Mouse (Mus musculus) midbrain, embryonic 14.5 days (tissue): ENCODE measurements around the gene Gucy2e. TPM values are rescaled to one million over a fixed set of nuclear protein-coding genes. Genes with fewer than 3 reads are reported as not detected.

ENCODE experiments used
- ATAC-seq: fragments of 200-750 bp; cut with Nextera tagmentation; 2 replicates; pipeline ENCODE4 v1.8.0; 2017; ENCODE audit warnings: moderate number of reproducible peaks, moderate library complexity; ENCODE audit not compliant: low FRiP score, low TSS enrichment
- DNase-seq: peaks from one replicate; pipeline ENCODE4 v3.0.0-alpha.2; 2015
- H3K27ac ChIP-seq: fragments of 300-500 bp; sonication (generic); replicated peaks from 2 replicates; pipeline ENCODE4 v1.5.1; 2014; ENCODE audit warnings: mild to moderate bottlenecking, low read depth, low read length, moderate library complexity
- H3K27me3 ChIP-seq: fragments of 300-500 bp; sonication (generic); 2 replicates; pipeline ENCODE4 v1.6.1; 2014; ENCODE audit warnings: low read length, control low read depth, mixed read lengths; ENCODE audit not compliant: control insufficient read depth, insufficient read depth
- H3K36me3 ChIP-seq: fragments of 300-500 bp; sonication (generic); 2 replicates; pipeline ENCODE4 v1.6.1; 2014; ENCODE audit warnings: low read length, control low read depth; ENCODE audit not compliant: control insufficient read depth, insufficient read depth
- H3K4me1 ChIP-seq: fragments of 300-500 bp; sonication (generic); 2 replicates; pipeline ENCODE4 v1.6.1; 2014; ENCODE audit warnings: mild to moderate bottlenecking, antibody characterized with exemption, low read length, control low read depth; ENCODE audit not compliant: control insufficient read depth, insufficient read depth
- H3K4me2 ChIP-seq: fragments of 300-500 bp; sonication (generic); 2 replicates; pipeline ENCODE4 v1.6.1; 2014; ENCODE audit warnings: mild to moderate bottlenecking, low read length, moderate library complexity
- H3K4me3 ChIP-seq: fragments of 300-500 bp; sonication (generic); replicated peaks from 2 replicates; pipeline ENCODE4 v1.5.1; 2014; ENCODE audit warnings: low read depth, low read length
- H3K9ac ChIP-seq: fragments of 300-500 bp; sonication (generic); replicated peaks from 2 replicates; pipeline ENCODE4 v1.6.1; 2014; ENCODE audit warnings: mild to moderate bottlenecking, low read length, moderate library complexity
- H3K9me3 ChIP-seq: fragments of 300-500 bp; sonication (generic); 2 replicates; pipeline ENCODE4 v1.6.1; 2016; ENCODE audit warnings: low read length, control low read depth, mixed read lengths; ENCODE audit not compliant: control insufficient read depth
- WGBS: fragments of 180-500 bp; shearing (Covaris S2); extraction: QIAGEN DNeasy Blood & Tissue Kit; methylation state at CpG from one replicate; pipeline ENCODE4 v1.1.7; 2014; 5-methylcytosine and 5-hydroxymethylcytosine counted together
- polyA plus RNA-seq: library from polyadenylated mRNA; unstranded; fragments of >200 nt; fragmentation: Nextera tagmentation; extraction: Ambion mirVana; gene quantifications from 2 replicates; pipeline ENCODE4 v1.2.1, GENCODE M21; 2014

Gucy2e gene
- polyA plus RNA-seq, 1 experiment from 2014 or later: 0.37 TPM

DNA sequence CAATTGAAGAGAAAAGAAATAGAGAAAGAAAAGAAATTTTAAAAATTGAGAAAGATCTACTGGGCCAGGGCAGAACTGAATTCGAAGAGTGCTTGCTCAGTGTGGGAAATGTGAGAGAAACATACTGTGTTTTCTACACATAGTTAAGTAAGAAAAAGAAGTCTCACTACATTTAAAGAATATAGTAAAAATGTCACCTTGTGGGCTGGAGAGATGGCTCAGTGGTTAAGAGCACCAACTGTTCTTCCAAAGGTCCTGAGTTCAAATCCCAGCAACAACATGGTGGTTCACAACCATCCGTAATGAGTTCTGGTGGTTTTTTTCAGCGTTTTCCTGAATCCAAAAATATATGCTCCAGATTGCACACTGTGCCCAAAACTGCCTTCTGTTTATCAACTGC, 58.3 kb downstream of the Gucy2e start:
- Histone ChIP-seq H3K36me3 (no peaks in the 10 kb centered on the region), H3K4me3 (no peak overlapping the region), H3K4me2 (no peak overlapping the region), H3K27me3 (no peaks in the 10 kb centered on the region), H3K9ac (no peak overlapping the region), H3K27ac (no peak overlapping the region), H3K4me1 (no peaks in the 10 kb centered on the region), H3K9me3 (no peaks in the 10 kb centered on the region)
- 87% methylated on average over 3 of the region's 3 CpGs for WGBS
- ATAC-seq (no peak), DNase-seq (no peak)

DNA sequence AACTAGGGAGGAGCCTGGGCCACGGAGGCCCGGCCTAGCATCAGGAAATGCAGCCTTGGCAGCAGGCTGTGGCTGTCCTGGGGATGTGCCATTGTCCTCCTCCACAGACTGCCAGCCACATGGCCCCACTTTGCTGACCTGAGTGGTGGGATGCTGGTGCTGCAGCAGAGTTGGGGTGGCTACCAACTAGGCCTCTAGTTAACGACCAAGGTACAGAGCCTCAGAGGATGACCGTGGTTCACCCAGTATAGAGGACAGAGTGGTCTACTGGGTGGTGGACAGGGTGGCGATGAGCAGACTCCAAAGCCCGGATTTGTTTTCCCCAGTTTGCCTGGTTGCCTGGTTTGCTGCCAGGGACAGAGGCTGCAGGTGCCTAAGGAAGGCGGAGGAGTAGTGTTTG, 62.1 kb downstream of the Gucy2e start:
- Histone ChIP-seq H3K4me3 (no peak overlapping the region), H3K4me1 (no peaks in the 10 kb centered on the region), H3K27me3 (no peaks in the 10 kb centered on the region), H3K9ac (no peak overlapping the region), H3K4me2 (no peak overlapping the region), H3K36me3 (no peaks in the 10 kb centered on the region), H3K9me3 (no peaks in the 10 kb centered on the region), H3K27ac (no peak overlapping the region)
- no peak for DNase-seq
- WGBS: 88% methylated on average over 7 of the region's 7 CpGs
- no peak for ATAC-seq

DNA sequence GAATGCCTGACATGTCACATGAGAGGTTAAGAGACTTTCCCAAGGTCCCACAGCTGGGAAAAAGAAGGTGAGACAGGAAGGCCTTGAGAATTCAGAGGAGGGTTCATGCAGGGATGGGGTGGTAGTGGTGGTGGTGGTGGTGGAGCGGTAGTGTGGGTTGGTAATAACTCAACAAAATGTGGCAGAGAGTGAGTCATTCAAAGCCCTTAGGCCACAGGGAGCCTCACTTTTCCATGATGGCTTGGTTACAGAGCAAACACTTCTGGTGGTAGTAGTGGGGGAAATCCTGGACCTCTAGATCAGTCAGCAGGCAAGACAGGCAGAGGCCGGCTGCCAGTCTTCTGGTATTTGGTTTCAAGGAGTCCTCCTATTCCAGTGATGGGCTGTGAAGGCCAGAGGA, 64.2 kb downstream of the Gucy2e start:
- Histone ChIP-seq H3K27ac (no peak overlapping the region), H3K36me3 (no peaks in the 10 kb centered on the region), H3K9ac (no peak overlapping the region), H3K9me3 (no peaks in the 10 kb centered on the region), H3K27me3 (no peaks in the 10 kb centered on the region), H3K4me1 (no peaks in the 10 kb centered on the region), H3K4me3 (no peak overlapping the region), H3K4me2 (no peak overlapping the region)
- DNase-seq (no peak), ATAC-seq (no peak)
- 95% methylated on average over 2 of the region's 2 CpGs for WGBS

DNA sequence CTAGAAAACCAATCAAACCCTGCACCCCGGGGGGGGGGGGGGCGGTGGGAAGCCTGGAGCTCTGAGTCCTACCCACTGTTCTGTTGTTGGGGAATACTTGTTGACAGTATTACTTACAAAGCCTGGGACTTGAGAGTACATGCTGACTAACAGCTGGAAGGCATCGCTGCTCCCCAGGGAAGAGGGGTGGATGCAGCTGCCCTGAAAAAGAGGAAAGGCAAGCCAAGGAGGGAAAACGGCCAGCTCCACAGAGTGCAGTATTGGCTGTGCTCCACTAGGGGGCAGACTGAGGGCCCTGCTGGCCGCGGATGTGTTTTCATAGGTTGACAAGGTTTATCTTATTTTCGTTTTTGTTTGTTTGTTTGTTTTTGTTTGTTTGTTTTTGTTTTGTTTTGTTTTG, 65.2 kb downstream of the Gucy2e start:
- H3K9me3 ChIP-seq: no peaks in the 10 kb centered on the region
- ATAC-seq (no peak), DNase-seq (peak; percentile 73)
- no peaks in the 10 kb centered on the region for H3K36me3 ChIP-seq
- H3K27ac ChIP-seq: no peak overlapping the region
- 30% methylated on average over 7 of the region's 7 CpGs for WGBS
- no peak overlapping the region for H3K4me2 ChIP-seq
- no peaks in the 10 kb centered on the region for H3K27me3 ChIP-seq
- H3K4me3 ChIP-seq: no peak overlapping the region
- H3K4me1 ChIP-seq: no peaks in the 10 kb centered on the region
- H3K9ac ChIP-seq: no peak overlapping the region

DNA sequence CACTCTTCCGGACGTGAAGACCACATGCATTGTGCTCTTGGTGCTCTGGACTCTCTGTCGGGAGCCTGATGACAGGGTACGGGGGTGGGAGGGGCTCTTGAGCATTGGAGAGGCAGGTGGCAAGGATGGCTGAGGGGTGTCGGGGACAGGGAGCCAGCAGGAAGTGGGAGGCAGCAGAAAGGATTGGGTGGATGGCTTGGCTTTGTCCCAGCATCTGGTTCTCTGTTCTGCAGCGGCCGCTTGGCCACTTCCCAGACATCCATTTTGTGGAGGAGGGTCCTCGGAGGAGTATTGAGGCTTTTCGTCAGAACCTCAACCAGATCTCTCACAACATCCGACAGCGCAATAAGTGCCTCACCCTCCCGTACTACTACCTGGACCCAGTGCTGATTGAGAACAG, 67.5 kb downstream of the Gucy2e start:
- Histone ChIP-seq H3K4me2 (no peak overlapping the region), H3K4me1 (no peaks in the 10 kb centered on the region), H3K4me3 (no peak overlapping the region), H3K9ac (no peak overlapping the region), H3K9me3 (no peaks in the 10 kb centered on the region), H3K36me3 (no peaks in the 10 kb centered on the region), H3K27ac (no peak overlapping the region), H3K27me3 (no peaks in the 10 kb centered on the region)
- ATAC-seq: no peak
- 92% methylated on average over 12 of the region's 12 CpGs for WGBS
- no peak for DNase-seq

Other genes starting within 250 kb of the Gucy2e start
- gene Pfas, start 228.6 kb downstream of the Gucy2e start, polyA plus RNA-seq: 12.6 and 16.5 TPM in 2 replicates
- gene Ctc1, start 221.1 kb downstream of the Gucy2e start, polyA plus RNA-seq: 55.8 and 56.1 TPM in 2 replicates
- gene Aurkb, start 191.4 kb downstream of the Gucy2e start, polyA plus RNA-seq: 14.6 and 29.6 TPM in 2 replicates
- 17.3 and 20.1 TPM in 2 replicates for gene Borcs6, start 177.3 kb downstream of the Gucy2e start, polyA plus RNA-seq
- gene Tmem107, start 166.2 kb downstream of the Gucy2e start, polyA plus RNA-seq: 28.0 and 36.5 TPM in 2 replicates
- gene Vamp2, start 148.5 kb downstream of the Gucy2e start, polyA plus RNA-seq: 258 and 260 TPM in 2 replicates
- 9.3 and 13.1 TPM in 2 replicates for gene Per1, start 141.8 kb downstream of the Gucy2e start, polyA plus RNA-seq
- gene Hes7, start 116.6 kb downstream of the Gucy2e start, polyA plus RNA-seq: 0.26 and 0.78 TPM in 2 replicates
- 0.22 and 0.23 TPM in 2 replicates for gene 9130213A22Rik, start 114.4 kb downstream of the Gucy2e start, polyA plus RNA-seq
- gene Aloxe3, start 111.1 kb downstream of the Gucy2e start, polyA plus RNA-seq: 2.8 and 3.2 TPM in 2 replicates
- gene Alox12b, start 80.0 kb downstream of the Gucy2e start, polyA plus RNA-seq: 0.08 and 0.22 TPM in 2 replicates
- 0.17 and 0.26 TPM in 2 replicates for gene Alox8, start 39.2 kb downstream of the Gucy2e start, polyA plus RNA-seq
- gene Cntrob, start 86.7 kb upstream of the Gucy2e start, polyA plus RNA-seq: 14.9 and 18.6 TPM in 2 replicates
- 189 and 220 TPM in 2 replicates for gene Trappc1, start 86.9 kb upstream of the Gucy2e start, polyA plus RNA-seq
- 4.1 and 4.3 TPM in 2 replicates for gene Kcnab3, start 89.2 kb upstream of the Gucy2e start, polyA plus RNA-seq
- 222 and 270 TPM in 2 replicates for gene Rnf227, start 103.4 kb upstream of the Gucy2e start, polyA plus RNA-seq
- 77.5 and 80.8 TPM in 2 replicates for gene Chd3, start 132.4 kb upstream of the Gucy2e start, polyA plus RNA-seq
- gene Naa38, start 158.5 kb upstream of the Gucy2e start, polyA plus RNA-seq: 97.6 and 123 TPM in 2 replicates
- 17.0 and 24.8 TPM in 2 replicates for gene Cyb5d1, start 158.6 kb upstream of the Gucy2e start, polyA plus RNA-seq
- 2.6 and 4.9 TPM in 2 replicates for gene Tmem88, start 161.2 kb upstream of the Gucy2e start, polyA plus RNA-seq
- 41.1 and 41.2 TPM in 2 replicates for gene Kdm6b, start 176.6 kb upstream of the Gucy2e start, polyA plus RNA-seq